Mouse (Mus musculus) thymus, adult 2 months (tissue): ENCODE measurements at regions not wholly inside any gene's neighbourhood (a gene's known extent, or its start where the extent isn't known, plus 50 kb on each side); places are given as distances from the start of the nearest gene placed in this dataset.

Experiments used
- CTCF ChIP-seq: fragments of 200-500 bp; IDR thresholded peaks from 2 replicates; pipeline ENCODE4 v1.5.1; 2012; ENCODE audit warnings: mild to moderate bottlenecking, control low read depth, low read length, moderate library complexity, borderline replicate concordance; ENCODE audit not compliant: control insufficient read depth, poor library complexity, insufficient read depth; ENCODE audit errors: extremely low read depth
- POLR2A ChIP-seq: fragments of 200-500 bp; IDR thresholded peaks from 2 replicates; pipeline ENCODE4 v1.6.1; 2012; ENCODE audit warnings: mild to moderate bottlenecking, low read length, control low read depth, moderate library complexity; ENCODE audit not compliant: control insufficient read depth, poor library complexity, insufficient read depth; ENCODE audit errors: extremely low read depth

DNA sequence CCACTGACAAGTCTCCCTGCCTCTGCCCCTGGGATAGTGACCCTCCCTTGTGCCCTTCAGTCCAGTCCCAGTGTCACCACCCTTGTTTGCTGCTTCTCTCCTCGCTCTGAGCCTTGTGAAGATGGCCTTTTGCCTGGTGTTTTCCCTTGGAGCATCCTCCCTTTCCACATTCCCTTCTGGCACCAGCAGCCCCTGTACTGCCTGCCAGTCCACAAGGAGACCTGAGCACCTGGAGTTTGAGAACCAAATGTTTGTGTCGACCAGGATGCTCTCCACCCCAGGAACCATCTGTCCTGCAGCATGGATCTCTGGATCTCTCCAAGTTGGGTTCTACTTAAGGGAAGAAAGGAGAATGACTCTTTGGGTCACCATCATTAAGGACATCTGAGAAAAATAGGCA lies 307.5 kb upstream of the Zmiz1 start:
- no peak for TF ChIP-seq CTCF
- TF ChIP-seq POLR2A: no peak
